Mouse (Mus musculus): ENCODE data around the gene Tada3.
"Not testable (repeated sequence)": the region's sequence is repeated elsewhere in the genome, so short reads cannot be mapped to it uniquely, and the experiment has no call there.

Gene Tada3

DNA sequence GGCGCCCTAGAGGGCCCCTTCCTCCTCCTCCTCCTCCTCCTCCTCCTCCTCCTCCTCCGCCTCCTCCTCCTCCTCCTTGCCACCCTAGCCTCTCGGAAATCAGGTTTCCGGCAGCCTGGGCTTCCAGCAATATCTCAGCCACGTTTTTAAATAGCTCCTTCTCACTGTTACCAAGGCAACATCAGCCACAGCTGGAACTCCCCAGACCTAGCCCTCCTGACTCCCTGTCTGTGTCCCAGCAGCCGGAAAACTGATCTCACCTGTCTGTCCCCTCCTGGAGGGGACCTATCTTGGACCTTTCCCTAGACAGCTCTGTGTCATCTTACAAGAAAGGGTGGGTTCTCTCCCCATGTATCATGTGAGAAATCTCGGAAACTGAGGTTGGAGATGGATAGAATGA, 35.4 kb downstream of the Tada3 start:
- no peak for DNase-seq (ENCODE audit: low spot score)

- DNase-seq (ENCODE audit: low spot score), result peak; percentile 10
These were observed 36.1 kb downstream of the Tada3 start for GRCm38 (mm10) chr6:113341574-113341973.

GRCm38 (mm10) chr6:113336852-113337620, 40.6 kb downstream of the Tada3 start:
- DNase-seq (ENCODE audit: low spot score), result peak; percentile 16

- DNase-seq (ENCODE audit: low spot score), result no peak
These were observed 43.5 kb downstream of the Tada3 start for GRCm38 (mm10) chr6:113334216-113334615.

DNA sequence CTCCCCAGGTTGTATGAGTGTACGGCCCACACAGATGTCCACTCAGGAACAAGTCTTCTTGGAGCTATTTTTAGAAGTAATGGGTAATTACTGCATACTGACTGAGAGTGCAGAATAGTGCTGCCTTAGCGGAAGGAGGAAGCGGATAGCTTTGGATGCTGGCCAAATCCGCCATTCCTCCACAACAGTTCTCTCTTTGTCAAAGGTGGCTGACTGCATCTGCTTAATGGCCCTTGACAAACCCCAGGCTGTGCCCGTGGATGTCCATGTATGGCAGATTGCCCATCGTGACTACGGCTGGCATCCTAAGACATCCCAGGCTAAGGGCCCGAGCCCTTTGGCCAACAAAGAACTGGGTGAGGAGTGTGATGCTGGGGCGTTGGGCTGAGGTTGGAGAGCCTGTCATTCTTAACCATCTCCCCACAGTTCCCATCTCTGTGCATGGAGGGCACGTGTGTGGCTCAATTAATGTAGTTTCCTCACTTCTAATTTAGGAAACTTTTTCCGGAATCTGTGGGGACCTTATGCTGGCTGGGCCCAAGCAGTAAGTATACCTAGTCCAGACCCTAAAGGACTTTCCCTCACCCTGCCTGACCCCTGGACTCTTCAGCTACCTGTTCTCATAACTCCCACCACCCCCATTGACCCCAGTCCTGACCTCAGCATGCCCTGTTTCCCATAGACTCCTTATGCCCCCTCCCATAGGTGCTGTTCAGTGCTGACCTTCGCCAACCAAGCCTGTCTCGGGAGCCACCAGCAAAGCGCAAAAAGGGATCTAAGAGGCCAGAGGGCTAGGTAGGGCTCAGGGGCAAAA, 44.3 kb downstream of the Tada3 start:
- peak; percentile 28 for DNase-seq (ENCODE audit: low spot score)

DNA sequence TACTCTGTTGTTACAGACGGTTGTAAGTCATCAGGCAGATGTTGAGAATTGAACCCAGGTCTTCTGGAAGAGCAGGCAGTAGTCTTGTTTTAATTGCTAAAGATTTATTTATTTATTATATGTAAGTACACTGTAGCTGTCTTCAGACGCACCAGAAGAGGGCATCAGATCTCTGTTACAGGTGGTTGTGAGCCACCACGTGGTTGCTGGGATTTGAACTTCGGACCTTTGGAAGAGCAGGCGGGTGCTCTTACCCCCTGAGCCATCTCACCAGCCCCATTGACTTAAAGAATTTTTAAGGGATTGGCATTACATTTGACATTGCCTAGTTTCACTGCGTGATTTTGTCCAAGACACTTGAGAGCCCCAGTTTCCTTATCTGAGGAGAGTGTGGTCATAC, 44.9 kb downstream of the Tada3 start:
- DNase-seq (ENCODE audit: low spot score), result not testable (repeated sequence)

DNA sequence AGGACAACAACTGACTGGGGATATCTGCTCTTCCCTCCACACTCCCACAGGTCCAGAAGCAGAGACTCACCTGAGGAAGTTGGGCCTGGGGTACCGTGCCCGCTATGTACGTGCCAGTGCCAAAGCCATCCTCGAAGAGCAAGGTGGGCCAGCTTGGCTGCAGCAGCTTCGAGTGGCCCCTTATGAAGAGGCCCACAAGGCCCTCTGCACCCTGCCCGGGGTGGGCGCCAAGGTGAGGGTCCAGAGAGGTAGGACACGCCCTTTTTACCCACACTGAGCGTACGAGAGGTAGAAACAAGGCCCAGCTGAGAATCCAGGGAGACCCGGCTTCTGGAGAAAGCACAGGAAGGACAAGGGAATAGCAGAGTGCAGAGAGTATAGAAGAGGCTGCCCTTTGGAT, 46.0 kb downstream of the Tada3 start:
- DNase-seq (ENCODE audit: low spot score), result no peak

GRCm38 (mm10) chr6:113330547-113330946, 47.1 kb downstream of the Tada3 start:
- DNase-seq (ENCODE audit: low spot score), result no peak

DNA sequence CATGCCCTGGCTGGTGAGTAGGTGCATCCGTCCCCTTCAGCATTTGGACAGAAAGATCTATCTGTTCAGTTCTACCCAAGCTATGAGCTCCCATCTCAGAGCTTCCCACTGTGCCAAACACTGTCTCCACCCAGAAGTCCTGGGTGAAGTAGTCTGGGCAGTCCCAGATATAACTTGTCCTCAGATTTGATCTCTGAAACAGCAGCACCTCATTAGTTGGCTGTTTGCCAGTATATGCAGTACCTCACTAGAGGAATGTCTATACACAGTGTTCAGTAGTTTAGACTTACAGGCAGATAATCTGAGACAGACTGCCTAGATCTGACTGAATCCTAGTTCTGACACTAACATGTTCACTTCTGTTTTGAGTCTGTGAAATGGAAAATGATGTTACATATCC, 48.3 kb downstream of the Tada3 start:
- no peak for DNase-seq (ENCODE audit: low spot score)

DNA sequence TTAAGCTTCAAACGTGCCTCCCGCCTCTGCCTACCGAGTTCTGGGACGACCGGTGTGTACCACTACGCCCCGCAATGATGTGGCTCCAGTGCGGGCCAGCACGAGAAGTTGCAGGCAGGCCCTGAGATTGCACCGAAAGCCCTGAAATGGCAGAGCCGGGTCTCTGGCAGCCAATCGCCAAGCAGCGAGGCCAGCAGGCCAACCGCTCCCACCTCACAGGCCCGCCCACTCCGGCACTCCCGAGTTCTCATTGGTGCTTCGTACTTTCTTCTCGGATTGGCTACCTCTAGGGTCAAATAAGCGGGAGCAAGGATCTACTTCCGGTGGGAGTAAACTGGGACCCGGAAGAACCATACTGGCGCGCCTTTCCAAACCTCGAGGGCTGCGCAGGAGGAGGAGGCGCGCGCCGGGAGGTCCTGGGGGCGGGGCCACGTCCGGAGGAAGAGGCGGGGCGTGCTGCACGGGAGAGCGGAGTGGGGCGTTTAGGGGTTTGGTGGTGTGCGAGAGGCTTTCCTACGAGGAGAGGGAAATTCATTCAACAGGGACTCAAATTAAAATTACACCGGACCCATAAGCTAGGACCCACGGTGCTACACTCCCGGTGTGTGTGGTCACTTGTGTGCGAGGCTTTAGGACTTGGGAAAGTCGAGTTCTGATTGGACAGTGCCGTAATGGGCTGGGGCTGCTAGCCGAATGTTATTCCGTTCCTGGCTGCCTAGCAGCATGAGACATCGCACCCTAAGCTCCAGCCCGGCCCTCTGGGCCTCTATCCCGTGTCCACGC, 51.0 kb downstream of the Tada3 start, which contains the start of gene Ogg1:
Gene Ogg1, plus strand, starts transcription at position 440 of the 783 bp plus-strand sequence.
- peak; percentile 100 for DNase-seq (ENCODE audit: low spot score)

Data from lung, postnatal 25 days (tissue).